Mouse (Mus musculus) spleen, postnatal 4 days (tissue): ENCODE measurements around the gene Rsc1a1.

Experiments
- DNase-seq, 2 experiments: peaks; one replicate each; pipeline ENCODE4 v3.0.0; 2022; ENCODE audit warnings: low spot score in 2 of 2

The Rsc1a1 gene

GRCm38 (mm10) chr4:141685499-141685898 lies at the start of gene Rsc1a1:
Gene Rsc1a1 (minus strand): TSS chr4:141685599.
- no peak for DNase-seq

DNA sequence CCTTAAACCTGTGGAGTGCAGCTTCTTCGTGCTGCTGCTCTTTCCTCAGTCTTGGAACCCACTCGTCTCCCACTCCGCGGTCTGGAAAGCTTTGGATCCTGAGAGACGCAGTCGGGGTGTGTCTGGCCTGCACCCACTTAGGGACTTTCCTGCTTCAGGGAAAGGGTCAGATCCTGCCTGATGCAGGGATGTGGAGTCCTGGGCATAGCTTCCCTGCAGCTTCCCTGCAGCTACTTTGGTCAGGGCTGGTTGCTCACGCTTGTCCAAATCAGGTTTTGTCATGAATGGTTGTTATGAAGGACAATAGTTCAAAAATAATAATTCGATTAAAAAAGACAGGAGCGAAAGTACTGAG lies 49.8 kb upstream of the Rsc1a1 start:
- no peak for DNase-seq

GRCm38 (mm10) chr4:141734446-141735205 lies 49.2 kb upstream of the Rsc1a1 start:
- peak; percentile 86 to 92 for DNase-seq

DNA sequence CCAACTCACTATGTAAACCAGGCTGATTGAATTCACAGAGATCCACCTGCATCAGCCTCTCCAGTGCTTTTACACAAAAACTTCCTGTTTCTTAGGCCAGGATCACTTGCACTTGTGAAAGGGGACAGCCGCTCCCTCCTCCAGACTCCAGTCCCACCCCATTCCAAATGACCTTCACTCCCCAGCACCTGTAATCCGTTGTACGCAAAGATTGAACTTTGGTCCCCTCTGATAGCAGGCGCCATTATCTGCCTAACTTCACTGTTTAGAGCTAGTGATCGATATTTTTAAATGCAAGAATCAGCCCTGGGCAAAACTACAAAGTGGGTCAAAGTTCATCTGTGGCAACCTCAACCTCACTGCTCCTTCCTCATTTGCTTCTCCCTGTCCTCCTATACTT lies 46.4 kb upstream of the Rsc1a1 start:
- no peak for DNase-seq

GRCm38 (mm10) chr4:141730401-141730800 lies 45.0 kb upstream of the Rsc1a1 start:
- DNase-seq, result no peak

DNA sequence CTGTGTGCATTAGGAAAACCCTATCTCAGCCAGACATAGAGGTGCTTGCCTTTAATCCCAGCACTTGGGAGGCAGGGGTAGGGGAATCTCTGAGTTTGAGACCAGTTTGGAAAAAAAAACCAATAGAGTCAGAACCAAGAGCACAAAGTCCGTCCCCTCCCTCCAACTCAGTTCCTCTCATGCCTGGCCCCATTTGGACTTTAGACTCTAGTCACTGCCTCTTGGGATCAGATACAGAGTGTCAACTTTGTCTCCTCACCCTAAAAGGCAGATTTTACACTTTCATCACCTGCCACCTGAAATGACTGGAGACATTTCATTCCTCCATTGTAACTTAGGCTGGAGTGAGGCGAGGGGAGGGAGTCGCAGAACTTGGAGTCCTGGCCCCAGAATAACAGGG lies 43.9 kb upstream of the Rsc1a1 start:
- DNase-seq, result no peak

DNA sequence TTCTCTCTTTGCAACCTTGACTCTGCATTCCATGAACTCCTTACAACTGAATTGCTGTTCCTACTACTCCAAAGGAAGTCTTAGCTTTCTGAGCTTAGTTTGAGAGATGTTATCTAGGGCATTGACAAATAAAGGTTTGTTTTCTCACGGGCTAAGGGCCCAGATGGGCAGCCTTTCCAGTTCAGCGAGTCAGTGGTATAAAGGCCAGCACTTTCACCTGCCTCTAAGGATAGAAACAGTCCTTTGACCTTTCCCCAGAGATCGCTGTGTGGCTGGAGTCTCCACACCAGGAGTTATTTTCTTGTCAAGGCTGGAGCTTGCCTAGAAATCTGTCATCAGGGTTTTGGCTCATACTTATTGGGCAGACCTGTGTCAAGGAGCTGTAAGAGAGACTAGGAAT lies 40.3 kb upstream of the Rsc1a1 start:
- DNase-seq, result no peak

- DNase-seq, result no peak
Observed at GRCm38 (mm10) chr4:141725277-141725676, 39.9 kb upstream of the Rsc1a1 start.

DNA sequence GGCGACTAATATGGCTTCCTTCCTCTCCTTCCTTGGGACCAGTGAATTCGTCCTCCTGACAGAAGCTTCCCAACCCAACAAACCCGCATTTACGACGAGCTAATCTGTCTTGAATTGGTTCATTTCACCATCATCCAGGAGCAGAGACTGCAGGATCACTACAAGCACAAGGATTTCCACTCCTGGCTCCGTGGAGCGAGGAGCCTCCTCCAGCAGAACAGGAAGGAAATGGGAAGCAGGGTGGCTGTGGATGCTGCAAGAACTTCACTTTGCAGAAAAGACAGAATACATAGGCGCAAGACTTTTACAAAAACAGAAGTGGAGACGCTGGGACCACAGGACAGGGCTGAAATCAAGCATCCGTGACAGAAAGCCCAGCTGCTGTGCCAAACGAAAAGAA lies 39.2 kb upstream of the Rsc1a1 start:
- no peak for DNase-seq

DNA sequence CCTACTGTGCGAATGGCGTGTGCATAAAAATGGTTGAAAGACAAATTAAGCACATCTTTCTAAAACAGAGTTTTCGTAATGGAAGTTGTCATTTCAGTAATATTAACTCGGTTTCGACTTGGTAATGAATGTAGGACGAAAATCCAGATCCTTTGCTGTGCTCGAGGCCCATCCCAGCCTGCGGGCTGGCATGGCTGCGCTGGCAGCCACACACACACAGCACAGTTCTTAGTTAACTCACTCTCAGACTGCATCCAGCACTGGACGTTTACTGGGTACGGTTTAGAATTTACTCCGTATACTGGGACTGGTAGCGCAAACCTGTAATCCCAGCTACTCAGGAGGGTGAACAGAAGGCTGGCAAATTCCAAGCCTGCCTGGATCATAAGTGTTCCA lies 38.3 kb upstream of the Rsc1a1 start:
- no peak for DNase-seq

- peak; percentile 93 to 96 for DNase-seq
Observed at GRCm38 (mm10) chr4:141722731-141723672, 37.6 kb upstream of the Rsc1a1 start, which contains the start of gene Ddi2. Gene Ddi2 (minus strand): TSS chr4:141723419.

DNA sequence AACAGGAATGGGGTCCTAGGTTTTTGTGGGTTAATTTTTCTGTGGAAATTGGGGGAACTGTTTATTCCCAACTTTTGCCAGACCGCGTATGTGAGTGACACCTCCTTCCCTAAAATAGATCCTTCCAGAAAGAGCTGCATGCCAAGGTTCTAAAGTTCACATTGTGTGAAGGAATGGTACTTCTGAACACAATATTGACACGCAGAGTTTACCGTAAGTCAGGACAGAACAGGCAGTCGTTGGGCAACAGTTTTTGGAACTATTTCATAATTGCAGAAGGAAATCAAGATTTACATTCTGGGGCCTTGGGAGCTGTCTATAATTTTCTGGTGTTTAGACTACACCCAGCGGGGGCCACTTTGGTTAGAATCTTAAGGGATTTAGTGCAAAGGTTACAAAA lies 36.6 kb upstream of the Rsc1a1 start:
- no peak for DNase-seq

DNA sequence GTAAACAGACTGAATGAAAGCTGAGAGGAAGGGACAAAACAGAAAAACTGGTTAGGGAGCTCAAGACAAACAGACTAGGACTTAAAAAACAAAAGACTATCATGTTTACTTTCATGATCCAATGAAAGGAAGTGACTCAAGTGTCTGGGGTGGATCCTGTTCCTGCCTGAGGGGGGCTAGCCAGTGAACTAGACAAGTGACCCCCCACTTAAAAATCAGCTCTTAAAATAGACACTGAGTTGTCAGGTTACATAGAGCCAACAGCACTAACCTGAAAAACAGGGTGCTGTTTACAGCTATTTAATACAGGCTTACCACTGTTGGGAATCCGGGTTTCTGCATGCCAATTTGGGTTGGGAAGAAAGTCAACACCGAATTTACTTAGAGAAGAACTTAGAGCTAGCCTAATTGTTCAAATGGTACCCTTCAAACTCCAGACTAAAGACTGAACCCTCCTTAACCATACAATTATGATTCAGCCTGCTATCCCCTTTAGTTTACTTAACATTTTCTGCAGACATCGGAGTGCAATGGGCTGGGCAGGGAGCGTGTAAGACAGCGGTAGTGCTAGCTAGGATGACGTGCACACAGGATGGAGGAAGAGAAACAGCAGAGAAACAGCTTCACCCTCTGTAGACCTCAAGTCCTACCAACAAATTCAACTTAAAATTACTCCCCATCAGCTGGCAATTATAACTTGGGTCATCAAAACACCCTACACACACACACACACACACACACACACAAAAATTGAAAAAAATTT lies 35.5 kb upstream of the Rsc1a1 start:
- DNase-seq, result no peak

DNA sequence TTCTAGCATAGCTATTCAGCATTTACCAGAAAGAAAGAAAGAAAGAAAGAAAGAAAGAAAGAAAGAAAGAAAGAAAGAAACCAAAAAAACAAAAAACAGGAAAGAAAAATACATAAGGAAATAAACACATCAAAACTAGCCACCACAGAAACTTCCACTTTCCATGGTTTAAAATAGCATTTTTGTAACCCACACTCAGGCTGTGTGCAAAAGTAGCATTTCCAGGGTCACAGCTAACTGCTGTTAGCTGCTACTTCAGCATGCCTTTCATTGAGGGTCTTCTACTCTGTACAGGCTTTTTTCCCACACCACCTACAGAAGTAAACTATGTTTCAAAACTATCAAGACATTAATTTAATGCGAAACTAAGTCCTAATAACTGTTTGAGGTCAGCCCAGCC lies 33.9 kb upstream of the Rsc1a1 start:
- no peak for DNase-seq

DNA sequence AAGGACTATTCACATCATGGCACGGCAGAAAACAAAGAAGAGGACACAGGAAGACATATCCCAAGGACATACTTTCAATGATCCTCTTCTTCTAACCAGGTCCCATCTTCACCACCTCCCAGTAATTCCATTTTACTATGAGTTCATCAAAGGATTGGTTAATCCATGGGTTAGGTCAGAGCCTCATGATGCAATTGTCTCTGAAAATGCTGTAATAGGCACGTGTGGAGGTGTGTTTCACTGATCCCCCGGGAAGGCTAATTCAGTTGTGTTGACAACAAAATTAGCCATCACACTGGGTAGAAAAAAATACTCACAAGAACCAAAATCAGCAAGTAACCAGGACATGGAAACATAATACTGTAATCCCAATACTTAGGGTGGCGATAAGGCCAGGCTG lies 32.2 kb upstream of the Rsc1a1 start:
- no peak for DNase-seq

GRCm38 (mm10) chr4:141715027-141715426 lies 29.6 kb upstream of the Rsc1a1 start:
- no peak for DNase-seq

- no peak for DNase-seq
Observed at GRCm38 (mm10) chr4:141713598-141714142, 28.3 kb upstream of the Rsc1a1 start.

GRCm38 (mm10) chr4:141711250-141711649 lies 25.9 kb upstream of the Rsc1a1 start:
- no peak for DNase-seq

DNA sequence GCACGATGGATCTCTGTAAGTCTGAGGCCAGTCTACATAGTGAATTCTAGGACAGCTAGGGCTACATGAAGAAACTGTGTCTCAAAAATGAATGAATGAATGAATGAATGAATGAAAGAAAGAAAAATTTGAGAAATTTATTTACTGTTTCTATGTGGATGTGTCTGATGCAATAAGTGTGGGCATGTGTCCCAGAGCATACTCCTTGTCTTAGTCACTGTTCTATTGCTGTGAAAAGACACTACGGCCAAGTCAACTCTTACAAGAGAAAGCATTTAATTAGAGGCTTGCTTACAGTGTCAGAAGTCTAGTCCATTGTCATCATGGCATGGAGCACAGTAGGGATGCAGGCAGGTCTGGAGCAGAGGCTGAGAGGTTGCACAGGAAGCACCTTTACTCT lies 23.6 kb upstream of the Rsc1a1 start:
- DNase-seq, result no peak

DNA sequence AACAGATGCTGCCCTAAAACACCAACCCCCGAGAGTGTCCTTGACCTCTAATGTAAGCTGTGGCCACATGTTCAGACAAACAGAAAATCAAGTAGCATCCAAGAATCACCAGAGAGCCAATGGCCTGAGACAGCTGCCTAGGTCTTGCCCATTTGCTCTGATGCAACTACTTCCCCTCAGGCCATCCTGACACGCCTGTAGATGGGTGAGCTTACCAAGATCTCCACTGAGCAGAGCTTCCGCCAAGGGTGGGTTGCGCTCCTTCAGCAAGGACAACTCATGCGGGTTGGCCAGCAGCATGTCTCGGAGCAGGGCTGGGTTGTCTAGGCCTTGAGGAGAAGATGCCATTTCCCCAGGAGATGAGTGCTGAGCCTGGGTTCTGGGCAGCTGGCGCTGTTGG lies 22.6 kb upstream of the Rsc1a1 start:
- DNase-seq, result no peak

DNA sequence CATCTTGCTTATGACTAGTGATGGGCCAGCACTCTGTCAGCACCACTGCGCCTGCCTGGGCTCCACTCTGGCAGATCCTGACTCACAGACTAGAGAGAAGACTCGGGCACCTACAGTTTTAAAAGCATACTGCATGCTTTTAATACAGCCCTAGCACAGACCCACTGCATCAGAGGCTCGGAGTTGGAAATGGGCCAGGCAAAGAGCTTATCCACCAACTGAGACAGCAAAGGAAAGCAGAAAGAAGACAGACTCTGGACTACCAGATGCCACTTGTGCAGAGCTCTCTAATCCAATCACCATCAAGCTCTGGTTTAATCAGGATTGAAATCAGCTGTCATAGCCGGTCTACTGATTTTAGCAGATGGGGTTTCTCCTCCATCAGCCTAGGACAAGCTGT lies 19.9 kb upstream of the Rsc1a1 start:
- no peak for DNase-seq

DNA sequence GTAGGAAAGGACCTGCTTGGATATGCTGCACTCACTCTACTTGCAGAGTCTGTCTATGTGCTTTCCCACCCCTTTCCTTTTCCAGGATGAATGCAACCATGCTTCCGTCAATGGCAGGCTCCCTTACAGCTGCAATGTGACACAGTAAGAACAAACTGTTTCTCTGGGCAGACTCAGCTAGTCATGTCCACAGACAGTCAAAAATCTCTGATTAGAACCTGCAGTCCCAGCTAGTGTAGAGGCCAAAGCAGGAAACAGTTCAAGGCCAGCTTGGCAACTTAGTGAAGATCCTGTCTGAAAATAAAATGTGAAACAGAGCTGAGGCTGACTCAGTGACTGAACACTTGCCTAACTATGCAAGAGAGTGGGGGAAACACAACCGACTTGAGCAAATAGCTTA lies 19.2 kb upstream of the Rsc1a1 start:
- no peak for DNase-seq
